Mouse (Mus musculus): ENCODE measurements around the gene Omt2b.
"Not testable (repeated sequence)": the region's sequence is repeated elsewhere in the genome, so short reads cannot be mapped to it uniquely, and the experiment has no call there.

GRCm38 (mm10) chr9:78348206-78349004 lies 21.0 kb downstream of the Omt2b start:
- TF ChIP-seq CTCF (IDR thresholded peaks at IDR 0.05; ENCODE audit: extremely low read depth, insufficient read depth, insufficient read length, insufficient replicate concordance); POLR2A (IDR thresholded peaks at IDR 0.05; ENCODE audit: low read depth, low read length): not testable (repeated sequence)

Data from spleen, adult 2 months (tissue).